Mouse (Mus musculus) thymus, adult 2 months (tissue): ENCODE results near the gene Nupr1.

ENCODE experiments used
- CTCF ChIP-seq: fragments of 200-500 bp; IDR thresholded peaks from 2 replicates; pipeline ENCODE4 v1.5.1; 2012; ENCODE audit warnings: mild to moderate bottlenecking, control low read depth, low read length, moderate library complexity, borderline replicate concordance; ENCODE audit not compliant: control insufficient read depth, poor library complexity, insufficient read depth; ENCODE audit errors: extremely low read depth
- POLR2A ChIP-seq: fragments of 200-500 bp; IDR thresholded peaks from 2 replicates; pipeline ENCODE4 v1.6.1; 2012; ENCODE audit warnings: mild to moderate bottlenecking, low read length, control low read depth, moderate library complexity; ENCODE audit not compliant: control insufficient read depth, poor library complexity, insufficient read depth; ENCODE audit errors: extremely low read depth

GRCm38 (mm10) chr7:126612736-126613135, 17.9 kb downstream of the Nupr1 start:
- TF ChIP-seq CTCF, result no peak
- TF ChIP-seq POLR2A, result no peak
